Mouse (Mus musculus) megakaryocyte, embryonic 14.5 days (primary cell): ENCODE measurements around the gene Usp37.

Experiments
- FLI1 ChIP-seq: IDR thresholded peaks from 2 replicates; pipeline ENCODE4 v1.6.1; 2012; ENCODE audit warnings: low read length, inconsistent platforms, mixed read lengths
- GATA1 ChIP-seq: IDR thresholded peaks from 3 replicates; pipeline ENCODE4 v1.6.1; 2012; ENCODE audit warnings: mixed read lengths, low read length, inconsistent platforms, borderline replicate concordance

- TF ChIP-seq GATA1 (no peak), FLI1 (no peak)
These were observed 43.0 kb downstream of the Usp37 start for GRCm38 (mm10) chr1:74501106-74501505.
